Mouse (Mus musculus) embryonic fibroblast, embryonic 13.5 days (primary cell): ENCODE measurements at regions not wholly inside any gene's neighbourhood (a gene's known extent, or its start where the extent isn't known, plus 50 kb on each side); places are given as distances from the start of the nearest gene placed in this dataset.

Experiments used
- CTCF ChIP-seq: IDR thresholded peaks from 2 replicates; pipeline ENCODE4 v1.5.1; 2011; ENCODE audit warnings: mild to moderate bottlenecking, control low read depth, low read length, moderate library complexity, borderline replicate concordance; ENCODE audit not compliant: insufficient read depth
- POLR2A ChIP-seq: IDR thresholded peaks from 2 replicates; pipeline ENCODE4 v1.6.1; 2011; ENCODE audit warnings: low read depth, mild to moderate bottlenecking, control low read depth, low read length, moderate library complexity

GRCm38 (mm10) chr5:64696099-64696498 is 107.1 kb upstream of the Klf3 start:
- TF ChIP-seq CTCF (no peak), POLR2A (no peak)
